Mouse (Mus musculus): ENCODE results near the gene Nostrin. TPM values are rescaled to one million over a fixed set of nuclear protein-coding genes. Genes with fewer than 3 reads are reported as not detected.
A peak's percentile ranks its signal among the peaks of the same experiment; 100 is the strongest.

The Nostrin gene
- polyA plus RNA-seq, 1 experiment = 2.9 TPM

GRCm38 (mm10) chr2:69128921-69129395 lies 6.6 kb upstream of the Nostrin start:
- no peak for DNase-seq (ENCODE audit: extremely low spot score in 1 of 2, low spot score in 1 of 2)

GRCm38 (mm10) chr2:69129425-69130210 lies 6.0 kb upstream of the Nostrin start:
- DNase-seq (ENCODE audit: extremely low spot score in 1 of 2, low spot score in 1 of 2) = no peak

GRCm38 (mm10) chr2:69132046-69132445 lies 3.6 kb upstream of the Nostrin start:
- DNase-seq (ENCODE audit: extremely low spot score in 1 of 2, low spot score in 1 of 2) = no peak

DNA sequence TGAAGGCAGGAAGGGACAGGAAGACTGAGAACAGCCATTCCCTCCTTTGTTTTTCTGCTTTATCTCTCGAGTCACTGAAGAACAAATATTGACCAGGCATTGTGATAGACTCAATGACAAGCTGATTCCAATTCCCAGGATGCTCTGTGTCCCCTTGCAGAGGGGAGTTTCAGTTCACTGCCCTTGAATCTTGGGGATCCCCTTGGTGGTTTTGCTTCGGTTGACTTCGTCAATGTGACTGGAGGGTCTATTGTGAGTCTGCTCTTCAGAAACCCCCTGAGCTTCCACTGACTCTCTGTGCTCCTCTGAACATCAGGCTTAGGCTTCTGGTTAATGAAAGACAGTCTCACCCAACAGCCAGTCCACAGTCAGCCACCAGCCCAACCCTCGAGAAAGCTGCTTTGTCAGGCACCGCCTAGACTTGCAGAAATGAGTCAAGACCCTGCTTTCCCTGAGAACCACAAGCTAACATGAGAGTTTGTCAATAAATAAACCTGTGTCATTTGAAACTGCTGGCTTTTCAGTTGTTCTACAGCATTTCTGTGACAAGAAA lies 3.0 kb upstream of the Nostrin start:
- no peak for DNase-seq (ENCODE audit: extremely low spot score in 1 of 2, low spot score in 1 of 2)

- no peak for DNase-seq (ENCODE audit: extremely low spot score in 1 of 2, low spot score in 1 of 2)
Observed at GRCm38 (mm10) chr2:69134186-69134585, 1.4 kb upstream of the Nostrin start.

GRCm38 (mm10) chr2:69134937-69135336 lies 663 bp upstream of the Nostrin start:
- no peak for DNase-seq (ENCODE audit: extremely low spot score in 1 of 2, low spot score in 1 of 2)

GRCm38 (mm10) chr2:69137406-69138084 lies 1.9 kb downstream of the Nostrin start:
- DNase-seq (ENCODE audit: extremely low spot score in 1 of 2, low spot score in 1 of 2) = no peak

GRCm38 (mm10) chr2:69138759-69139158 lies 3.2 kb downstream of the Nostrin start:
- DNase-seq (ENCODE audit: extremely low spot score in 1 of 2, low spot score in 1 of 2) = no peak

GRCm38 (mm10) chr2:69140215-69140614 lies 4.6 kb downstream of the Nostrin start:
- DNase-seq (ENCODE audit: extremely low spot score in 1 of 2, low spot score in 1 of 2) = no peak

DNA sequence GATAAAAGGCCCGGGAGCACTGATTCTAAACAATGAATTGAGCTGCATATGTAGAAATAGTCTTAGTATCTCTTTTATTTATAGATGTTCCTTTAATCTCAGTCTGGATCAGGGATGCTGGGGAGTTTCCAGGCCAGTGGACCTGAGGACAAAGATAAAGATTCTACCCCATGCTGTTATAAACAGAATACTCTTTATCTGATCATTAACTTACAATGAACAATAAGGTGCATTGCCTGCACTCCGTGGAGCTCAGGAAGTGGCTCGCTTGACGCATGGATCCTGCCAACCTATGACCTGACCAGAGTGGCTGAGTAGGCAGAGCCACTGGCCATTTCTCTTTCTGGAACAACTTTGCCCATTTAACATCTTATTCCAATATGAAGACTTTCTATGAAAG lies 5.2 kb downstream of the Nostrin start:
- no peak for DNase-seq (ENCODE audit: extremely low spot score in 1 of 2, low spot score in 1 of 2)

DNA sequence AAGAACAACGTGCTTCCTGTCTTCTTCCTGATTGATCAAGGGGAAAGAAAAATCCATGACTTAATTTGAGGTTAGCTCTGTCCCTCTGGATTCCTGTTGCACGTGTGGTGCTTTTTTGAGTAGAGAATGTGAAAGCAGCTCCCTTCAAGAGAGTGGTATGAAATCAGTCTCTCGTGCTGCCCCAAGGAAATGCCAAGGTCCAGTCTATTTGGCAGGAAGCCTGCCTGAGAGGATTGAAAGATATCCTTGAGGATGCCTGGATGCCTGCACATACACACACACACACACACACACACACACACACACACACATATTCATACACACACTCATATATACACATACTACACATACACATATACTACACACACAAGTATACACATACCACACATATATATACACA lies 13.1 kb downstream of the Nostrin start:
- no peak for DNase-seq (ENCODE audit: extremely low spot score in 1 of 2, low spot score in 1 of 2)

- no peak for DNase-seq (ENCODE audit: extremely low spot score in 1 of 2, low spot score in 1 of 2)
Observed at GRCm38 (mm10) chr2:69149154-69149553, 13.6 kb downstream of the Nostrin start.

GRCm38 (mm10) chr2:69150841-69151240 lies 15.2 kb downstream of the Nostrin start:
- DNase-seq (ENCODE audit: extremely low spot score in 1 of 2, low spot score in 1 of 2) = no peak

GRCm38 (mm10) chr2:69155861-69156260 lies 20.3 kb downstream of the Nostrin start:
- no peak for DNase-seq (ENCODE audit: extremely low spot score in 1 of 2, low spot score in 1 of 2)

DNA sequence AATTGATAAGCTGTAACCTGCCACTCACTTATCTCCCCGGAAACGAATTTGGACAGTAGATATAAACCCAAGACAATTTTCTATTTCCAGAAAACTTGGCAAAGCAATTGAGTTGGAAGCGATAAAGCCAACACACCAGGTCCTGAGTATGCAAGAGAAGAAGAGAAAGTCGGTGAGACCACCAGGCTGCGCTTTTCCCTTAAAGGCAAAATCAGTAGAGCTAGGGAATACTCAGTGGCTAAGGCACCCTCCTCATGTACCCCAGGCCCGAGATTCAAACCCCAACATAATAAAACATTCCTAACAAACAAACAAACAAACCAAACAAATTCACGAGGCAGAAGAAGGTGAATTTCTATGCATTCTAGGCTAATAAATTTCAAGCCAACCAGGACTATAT lies 20.7 kb downstream of the Nostrin start:
- DNase-seq (ENCODE audit: extremely low spot score in 1 of 2, low spot score in 1 of 2) = no peak

DNA sequence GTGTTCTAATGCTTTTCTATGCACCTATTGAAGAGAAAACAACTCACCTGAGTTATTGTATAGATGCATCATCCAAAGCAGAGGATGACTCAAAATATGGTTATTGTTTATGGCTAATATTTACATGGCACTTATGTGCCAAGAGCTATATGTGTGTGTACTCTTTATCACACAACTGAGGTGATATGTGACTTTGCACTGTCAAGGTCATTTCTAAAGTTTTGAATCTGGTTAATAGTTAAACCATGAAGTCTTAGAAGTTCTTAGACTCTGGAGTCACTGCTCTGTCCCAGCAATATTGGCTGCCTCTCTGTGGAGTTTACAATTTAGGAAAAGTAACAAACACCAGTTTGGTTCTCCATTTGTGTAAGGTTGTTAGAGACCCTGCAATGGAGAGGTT lies 23.3 kb downstream of the Nostrin start:
- no peak for DNase-seq (ENCODE audit: extremely low spot score in 1 of 2, low spot score in 1 of 2)

- DNase-seq (ENCODE audit: extremely low spot score in 1 of 2, low spot score in 1 of 2) = no peak
Observed at GRCm38 (mm10) chr2:69170395-69171077, 34.9 kb downstream of the Nostrin start.

GRCm38 (mm10) chr2:69175296-69175695 lies 39.7 kb downstream of the Nostrin start:
- DNase-seq (ENCODE audit: extremely low spot score in 1 of 2, low spot score in 1 of 2) = peak in 1 of 2 experiments; percentile 65

DNA sequence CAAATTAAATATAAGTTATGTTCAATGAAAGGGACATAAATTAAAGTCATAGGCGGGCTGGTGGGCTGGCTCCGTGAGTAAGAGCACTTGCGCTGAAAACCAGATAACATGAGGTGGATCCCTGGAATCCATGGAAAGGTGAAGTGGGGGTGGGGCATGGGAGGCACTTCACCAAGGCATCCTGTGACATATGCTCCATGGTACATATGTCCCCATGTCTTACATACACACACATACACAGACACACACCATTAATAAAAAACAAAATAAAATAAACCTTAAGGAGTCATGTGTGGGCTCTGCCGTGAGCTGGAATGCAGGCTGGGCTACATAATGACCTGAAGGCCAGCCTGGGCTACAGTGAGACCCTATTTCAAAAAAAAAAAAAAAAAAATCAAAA lies 44.1 kb downstream of the Nostrin start:
- DNase-seq (ENCODE audit: extremely low spot score in 1 of 2, low spot score in 1 of 2) = no peak

DNA sequence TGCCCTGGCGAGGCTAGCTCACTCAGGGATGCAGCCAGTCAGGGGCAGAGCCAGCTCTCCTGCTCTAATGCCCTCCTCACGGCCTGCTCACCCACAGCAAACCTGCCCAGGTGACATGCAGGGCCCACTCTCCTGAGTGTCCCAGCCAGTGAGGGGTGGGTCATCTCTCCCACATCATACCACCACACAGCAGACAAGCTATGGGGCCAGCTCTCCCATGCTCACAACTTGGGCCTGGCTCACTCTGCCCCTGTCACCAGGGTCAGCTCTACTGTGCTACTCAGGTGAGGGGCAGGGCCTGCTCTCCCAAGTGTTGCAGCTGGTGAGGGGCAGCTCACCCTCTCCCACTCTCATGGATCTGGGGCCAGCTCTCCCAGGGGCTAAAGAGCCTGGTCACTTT lies 52.4 kb downstream of the Nostrin start:
- DNase-seq (ENCODE audit: extremely low spot score in 1 of 2, low spot score in 1 of 2) = no peak

- peak; percentile 58 to 77 for DNase-seq (ENCODE audit: extremely low spot score in 1 of 2, low spot score in 1 of 2)
Observed at GRCm38 (mm10) chr2:69188732-69189131, 53.1 kb downstream of the Nostrin start.

Measured in frontal cortex, adult 2 months (tissue).